Mouse (Mus musculus): ENCODE results near the gene Lrrc7. TPM values are rescaled to one million over a fixed set of nuclear protein-coding genes. Genes with fewer than 3 reads are reported as not detected.

Lrrc7 gene
- total and polyA plus RNA-seq, 2 experiments from 2014 or later, result 6.7 to 40.1 TPM

GRCm38 (mm10) chr3:158155515-158156286 lies 406.3 kb downstream of the Lrrc7 start:
- Histone ChIP-seq H3K9me3 (ENCODE audit: low read length) (no peaks in the 10 kb centered on the region), H3K36me3 (ENCODE audit: insufficient read depth) (peaks cover 18% of the 10 kb centered on the region), H3K4me2 (ENCODE audit: low read depth) (no peak overlapping the region), H3K4me3 (ENCODE audit: low read depth, low read length) (no peak overlapping the region), H3K4me1 (ENCODE audit: insufficient read depth) (no peaks in the 10 kb centered on the region), H3K9ac (no peak overlapping the region), H3K27me3 (ENCODE audit: insufficient read depth, low read length) (no peaks in the 10 kb centered on the region), H3K27ac (ENCODE audit: low read depth, low read length) (no peak overlapping the region)
- WGBS, result 83% methylated on average over 3 of the region's 3 CpGs
- no peak for ATAC-seq
- DNase-seq, result no peak
- TF ChIP-seq CTCF (IDR thresholded peaks at IDR 0.05; ENCODE audit: low read depth), result no peak

- TF ChIP-seq CTCF (IDR thresholded peaks at IDR 0.05; ENCODE audit: low read depth), result no peak
- Histone ChIP-seq H3K36me3 (ENCODE audit: insufficient read depth) (peaks cover 9% of the 10 kb centered on the region; the same call in 1 of the 2 replicates), H3K9me3 (ENCODE audit: low read length) (no peaks in the 10 kb centered on the region), H3K4me1 (ENCODE audit: insufficient read depth) (no peaks in the 10 kb centered on the region), H3K27me3 (ENCODE audit: insufficient read depth, low read length) (no peaks in the 10 kb centered on the region), H3K4me2 (ENCODE audit: low read depth) (no peak overlapping the region), H3K4me3 (ENCODE audit: low read depth, low read length) (no peak overlapping the region), H3K9ac (no peak overlapping the region), H3K27ac (ENCODE audit: low read depth, low read length) (no peak overlapping the region)
- WGBS, result 65% methylated on average over 3 of the region's 3 CpGs
- ATAC-seq (peak; percentile 50), DNase-seq (no peak)
Measured at GRCm38 (mm10) chr3:158154134-158154533, 407.9 kb downstream of the Lrrc7 start.

GRCm38 (mm10) chr3:158148998-158149397 lies 413.0 kb downstream of the Lrrc7 start:
- TF ChIP-seq CTCF (IDR thresholded peaks at IDR 0.05; ENCODE audit: low read depth), result no peak
- DNase-seq (peak; percentile 13), ATAC-seq (no peak)
- H3K27me3 ChIP-seq (ENCODE audit: insufficient read depth, low read length), result no peaks in the 10 kb centered on the region
- 73% methylated on average over 1 of the region's 1 CpGs for WGBS
- H3K27ac ChIP-seq (ENCODE audit: low read depth, low read length), result no peak overlapping the region
- H3K4me1 ChIP-seq (ENCODE audit: insufficient read depth), result no peaks in the 10 kb centered on the region
- no peaks in the 10 kb centered on the region for H3K9me3 ChIP-seq (ENCODE audit: low read length)
- no peak overlapping the region for H3K4me3 ChIP-seq (ENCODE audit: low read depth, low read length)
- H3K9ac ChIP-seq, result no peak overlapping the region
- no peak overlapping the region for H3K4me2 ChIP-seq (ENCODE audit: low read depth)
- H3K36me3 ChIP-seq (ENCODE audit: insufficient read depth), result peaks cover 11% of the 10 kb centered on the region; the same call in 1 of the 2 replicates

GRCm38 (mm10) chr3:158140629-158141028 lies 421.4 kb downstream of the Lrrc7 start:
- no peak overlapping the region for H3K9ac ChIP-seq
- H3K36me3 ChIP-seq (ENCODE audit: insufficient read depth), result peaks cover 15% of the 10 kb centered on the region
- no peaks in the 10 kb centered on the region for H3K27me3 ChIP-seq (ENCODE audit: insufficient read depth, low read length)
- DNase-seq (no peak), ATAC-seq (no peak)
- H3K4me2 ChIP-seq (ENCODE audit: low read depth), result no peak overlapping the region
- WGBS, result 63% methylated on average over 1 of the region's 1 CpGs
- TF ChIP-seq CTCF (IDR thresholded peaks at IDR 0.05; ENCODE audit: low read depth), result no peak
- no peaks in the 10 kb centered on the region for H3K4me1 ChIP-seq (ENCODE audit: insufficient read depth)
- no peaks in the 10 kb centered on the region for H3K9me3 ChIP-seq (ENCODE audit: low read length)
- no peak overlapping the region for H3K4me3 ChIP-seq (ENCODE audit: low read depth, low read length)
- no peak overlapping the region for H3K27ac ChIP-seq (ENCODE audit: low read depth, low read length)

- H3K4me2 ChIP-seq (ENCODE audit: low read depth), result no peak overlapping the region
- H3K9me3 ChIP-seq (ENCODE audit: low read length), result no peaks in the 10 kb centered on the region
- H3K36me3 ChIP-seq (ENCODE audit: insufficient read depth), result peaks cover 36% of the 10 kb centered on the region
- no peak overlapping the region for H3K4me3 ChIP-seq (ENCODE audit: low read depth, low read length)
- no peaks in the 10 kb centered on the region for H3K27me3 ChIP-seq (ENCODE audit: insufficient read depth, low read length)
- no peak for ATAC-seq
- H3K4me1 ChIP-seq (ENCODE audit: insufficient read depth), result no peaks in the 10 kb centered on the region
- H3K9ac ChIP-seq, result no peak overlapping the region
- no peak overlapping the region for H3K27ac ChIP-seq (ENCODE audit: low read depth, low read length)
- no peak for TF ChIP-seq CTCF (IDR thresholded peaks at IDR 0.05; ENCODE audit: low read depth)
- DNase-seq, result no peak
- 65% methylated on average over 6 of the region's 6 CpGs for WGBS
Measured at GRCm38 (mm10) chr3:158137796-158138195, 424.2 kb downstream of the Lrrc7 start.

- no peaks in the 10 kb centered on the region for H3K9me3 ChIP-seq (ENCODE audit: low read length)
- 87% methylated on average over 4 of the region's 4 CpGs for WGBS
- no peak overlapping the region for H3K4me3 ChIP-seq (ENCODE audit: low read depth, low read length)
- no peak for TF ChIP-seq CTCF (IDR thresholded peaks at IDR 0.05; ENCODE audit: low read depth)
- DNase-seq (no peak), ATAC-seq (no peak)
- no peak overlapping the region for H3K4me2 ChIP-seq (ENCODE audit: low read depth)
- H3K27ac ChIP-seq (ENCODE audit: low read depth, low read length), result no peak overlapping the region
- H3K36me3 ChIP-seq (ENCODE audit: insufficient read depth), result peaks cover 36% of the 10 kb centered on the region
- H3K4me1 ChIP-seq (ENCODE audit: insufficient read depth), result no peaks in the 10 kb centered on the region
- no peak overlapping the region for H3K9ac ChIP-seq
- H3K27me3 ChIP-seq (ENCODE audit: insufficient read depth, low read length), result no peaks in the 10 kb centered on the region
Measured at GRCm38 (mm10) chr3:158131672-158132071, 430.3 kb downstream of the Lrrc7 start.

GRCm38 (mm10) chr3:158131233-158131632 lies 430.8 kb downstream of the Lrrc7 start:
- Histone ChIP-seq H3K4me2 (ENCODE audit: low read depth) (no peak overlapping the region), H3K4me3 (ENCODE audit: low read depth, low read length) (no peak overlapping the region), H3K36me3 (ENCODE audit: insufficient read depth) (peaks cover 36% of the 10 kb centered on the region), H3K4me1 (ENCODE audit: insufficient read depth) (no peaks in the 10 kb centered on the region), H3K9me3 (ENCODE audit: low read length) (no peaks in the 10 kb centered on the region), H3K27me3 (ENCODE audit: insufficient read depth, low read length) (no peaks in the 10 kb centered on the region), H3K9ac (no peak overlapping the region), H3K27ac (ENCODE audit: low read depth, low read length) (no peak overlapping the region)
- DNase-seq (no peak), ATAC-seq (no peak)
- TF ChIP-seq CTCF (IDR thresholded peaks at IDR 0.05; ENCODE audit: low read depth), result no peak
